Mouse (Mus musculus): ENCODE data around the gene Olfr1512. TPM values are rescaled to one million over a fixed set of nuclear protein-coding genes. Genes with fewer than 3 reads are reported as not detected.
"Not testable (repeated sequence)": the region's sequence is repeated elsewhere in the genome, so short reads cannot be mapped to it uniquely, and the experiment has no call there.

Gene Olfr1512
- not detected for total RNA-seq (2021)

DNA sequence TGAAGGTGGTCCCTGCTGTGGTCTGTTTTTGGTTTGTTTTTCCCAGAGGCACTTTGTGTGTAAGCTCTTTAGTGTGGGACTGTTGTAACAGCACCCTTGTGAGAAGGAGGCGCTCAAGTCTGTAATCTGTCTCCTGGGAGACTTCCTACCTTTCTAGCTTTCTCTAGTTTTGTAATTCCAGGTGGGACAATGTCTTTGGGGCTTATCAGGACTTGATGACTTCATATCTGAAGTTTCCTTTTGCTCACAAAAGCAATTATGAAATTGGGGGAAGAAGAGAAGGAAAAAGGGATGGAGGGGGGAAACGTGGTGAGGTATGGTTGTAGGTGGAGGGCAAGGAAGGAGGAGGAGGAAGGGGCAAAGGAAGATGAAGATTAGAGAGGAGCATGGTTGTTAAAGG is at the start of gene Olfr1512:
Gene Olfr1512 (minus strand): TSS at position 101 of the 400 bp plus-strand sequence.
- intact Hi-C loops (cut with DNase I): loop anchor here (2.0 kb wide), 1 partner anchor 22 kb away; the partner anchor contains the start of gene Olfr1513
- no peak for DNase-seq

DNA sequence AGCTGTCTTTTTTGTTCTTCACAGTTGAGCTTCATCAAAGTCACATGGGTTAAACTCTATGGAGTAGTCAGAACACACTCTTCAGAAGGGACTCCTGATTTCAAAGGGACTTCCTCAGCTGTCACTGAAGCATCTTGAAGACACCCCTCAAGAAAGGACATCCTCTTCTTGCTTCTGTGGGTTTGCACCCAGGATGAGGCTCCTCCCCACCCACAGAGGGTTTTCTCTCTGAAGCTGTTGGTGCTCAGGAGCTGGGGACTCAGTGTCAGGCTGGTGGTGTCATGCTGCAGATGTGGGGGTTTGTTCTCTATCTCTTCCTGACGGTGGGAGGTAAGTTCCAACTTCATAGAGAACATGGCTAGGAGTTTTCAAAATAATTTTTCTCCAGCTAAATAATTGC is 48.7 kb upstream of the Olfr1512 start:
- DNase-seq: no peak
- intact Hi-C loops (cut with DNase I): no loop called here

DNA sequence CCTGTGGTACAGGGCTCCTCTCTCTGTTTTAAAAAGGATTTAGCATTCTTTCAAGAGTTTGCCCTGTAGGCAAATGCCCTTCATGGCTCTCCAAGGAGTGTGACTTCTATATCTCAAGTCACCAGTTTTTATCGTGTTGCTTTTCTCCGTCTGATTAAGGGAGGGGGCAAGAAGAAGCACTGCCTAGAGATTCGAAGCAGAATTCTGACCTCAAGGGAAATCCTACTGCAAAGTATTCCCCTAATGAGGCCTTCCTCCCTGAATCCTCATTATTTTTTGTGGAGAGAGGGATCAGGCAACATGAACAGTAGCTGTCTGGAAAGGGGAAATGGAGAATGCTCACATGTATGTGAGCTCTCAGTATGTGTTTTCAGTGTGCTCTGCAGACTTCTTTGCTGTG is 35.3 kb upstream of the Olfr1512 start, which contains the start of gene Olfr1510:
Gene Olfr1510 (minus strand): TSS at position 101 of the 400 bp plus-strand sequence.
- DNase-seq: no peak
- intact Hi-C loops (cut with DNase I): no loop called here

DNA sequence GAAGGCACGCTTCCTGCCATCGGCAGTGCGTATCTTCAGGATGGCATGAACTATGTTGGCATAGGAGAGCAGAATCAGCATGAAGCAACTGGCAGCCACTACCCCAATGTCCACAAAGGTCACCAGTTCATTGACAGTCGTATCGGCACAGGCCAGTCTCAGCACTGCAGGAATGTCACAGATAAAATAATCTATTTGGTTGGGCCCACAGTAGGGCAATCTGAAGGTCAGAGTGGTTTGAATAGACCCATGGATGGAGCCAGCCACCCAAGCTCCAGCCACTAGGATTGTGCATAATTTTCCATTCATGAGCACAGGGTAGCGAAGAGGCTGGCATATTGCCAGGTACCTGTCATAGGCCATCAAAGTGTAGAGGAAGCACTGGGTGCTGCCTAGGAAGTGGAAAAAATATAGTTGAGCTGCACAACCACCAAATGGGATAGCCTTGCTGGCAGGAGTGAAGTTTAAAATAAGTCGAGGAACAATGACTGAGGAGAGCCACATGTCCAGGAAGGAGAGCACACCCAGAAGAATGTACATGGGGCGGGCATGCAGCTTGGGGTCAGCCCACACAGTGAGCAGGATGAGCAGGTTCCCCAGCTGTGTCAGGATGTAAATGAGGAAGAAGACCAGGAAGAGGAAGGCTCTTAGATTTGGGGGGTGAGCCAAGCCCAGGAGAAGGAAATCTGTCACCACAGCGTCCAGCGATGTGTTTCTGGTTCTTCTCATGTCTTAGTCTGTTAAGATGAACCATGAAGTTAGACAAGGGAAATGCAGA is 31.4 kb upstream of the Olfr1512 start:
- intact Hi-C loops (cut with DNase I); DNase-seq: not testable (repeated sequence)

GRCm38 (mm10) chr14:52397279-52397678 is 18.3 kb upstream of the Olfr1512 start, which contains the start of gene Olfr1511:
Gene Olfr1511, minus strand, starts transcription at chr14:52397379.
- intact Hi-C loops (cut with DNase I): no loop called here
- DNase-seq: no peak

DNA sequence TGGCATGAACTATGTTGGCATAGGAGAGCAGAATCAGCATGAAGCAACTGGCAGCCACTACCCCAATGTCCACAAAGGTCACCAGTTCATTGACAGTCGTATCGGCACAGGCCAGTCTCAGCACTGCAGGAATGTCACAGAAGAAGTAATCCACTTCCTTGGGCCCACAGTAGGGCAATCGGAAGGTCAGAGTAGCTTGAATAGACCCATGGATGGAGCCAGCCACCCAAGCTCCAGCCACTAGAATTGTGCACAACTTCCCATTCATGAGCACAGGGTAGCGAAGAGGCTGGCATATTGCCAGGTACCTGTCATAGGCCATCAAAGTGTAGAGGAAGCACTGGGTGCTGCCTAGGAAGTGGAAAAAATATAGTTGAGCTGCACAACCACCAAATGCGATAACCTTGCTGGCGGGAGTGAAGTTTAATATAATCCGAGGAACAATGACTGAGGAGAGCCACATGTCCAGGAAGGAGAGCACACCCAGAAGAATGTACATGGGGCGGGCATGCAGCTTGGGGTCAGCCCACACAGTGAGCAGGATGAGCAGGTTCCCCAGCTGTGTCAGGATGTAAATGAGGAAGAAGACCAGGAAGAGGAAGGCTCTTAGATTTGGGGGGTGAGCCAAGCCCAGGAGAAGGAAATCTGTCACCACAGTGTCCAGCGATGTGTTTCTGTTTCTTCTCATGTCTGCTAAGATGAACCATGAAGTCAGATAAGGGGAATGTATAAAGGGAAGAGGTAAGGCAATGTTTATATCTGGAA is 11.3 kb upstream of the Olfr1512 start:
- DNase-seq; intact Hi-C loops (cut with DNase I): not testable (repeated sequence)

DNA sequence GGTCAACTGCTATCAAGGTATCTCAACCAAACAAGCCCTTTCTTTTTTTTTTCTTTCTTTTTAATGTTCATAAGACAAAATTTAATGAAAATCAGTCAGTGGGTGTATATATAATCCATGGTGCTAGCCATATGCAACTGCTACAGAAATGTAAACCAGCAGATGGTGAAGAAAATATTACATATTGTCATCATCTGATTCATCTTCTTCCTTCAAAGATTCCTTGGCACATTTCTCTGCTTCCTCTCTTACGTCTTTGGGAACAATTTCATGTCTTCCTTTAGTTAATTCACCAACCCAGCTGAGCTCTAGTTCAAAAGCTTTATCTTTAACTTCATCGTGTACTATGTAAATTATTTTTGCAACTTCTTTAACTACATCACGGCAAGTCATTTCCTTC is 10.2 kb downstream of the Olfr1512 start:
- no peak for DNase-seq
- intact Hi-C loops (cut with DNase I): no loop called here

- intact Hi-C loops (cut with DNase I): loop anchor here (2.0 kb wide), 1 partner anchor 22 kb away; the partner anchor contains the start of gene Olfr1512
- no peak for DNase-seq
Measured at GRCm38 (mm10) chr14:52356308-52356707, 22.7 kb downstream of the Olfr1512 start, which contains the start of gene Olfr1513. Gene Olfr1513, minus strand, starts transcription at chr14:52356408.

DNA sequence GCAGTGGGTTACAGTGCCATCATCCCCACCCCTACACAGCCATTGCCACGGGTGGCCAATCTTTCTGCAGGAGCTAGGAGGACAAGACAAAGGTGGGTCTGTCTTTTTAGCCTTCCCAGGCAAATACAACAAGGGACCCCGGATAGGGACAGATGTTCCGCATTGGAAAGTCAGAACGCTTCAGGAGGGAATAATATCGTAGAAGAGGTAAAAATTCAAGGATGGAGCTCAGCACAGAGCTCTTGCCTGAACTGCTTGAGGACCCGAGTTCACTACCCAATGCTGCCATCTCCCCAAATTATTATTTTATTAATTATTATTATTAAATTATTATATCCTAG is 39.5 kb downstream of the Olfr1512 start:
- intact Hi-C loops (cut with DNase I): no loop called here
- no peak for DNase-seq

GRCm38 (mm10) chr14:52338751-52339511 is 40.0 kb downstream of the Olfr1512 start:
- intact Hi-C loops (cut with DNase I): loop anchor here (1.0 kb wide), 1 partner anchor 44 kb away; no protein-coding TSS in a partner anchor
- DNase-seq: peak; percentile 38 to 56

GRCm38 (mm10) chr14:52332171-52332570 is 46.8 kb downstream of the Olfr1512 start:
- DNase-seq: no peak
- intact Hi-C loops (cut with DNase I): no loop called here

- no peak for DNase-seq
- intact Hi-C loops (cut with DNase I): no loop called here
Measured at GRCm38 (mm10) chr14:52331069-52331750, 47.8 kb downstream of the Olfr1512 start.

GRCm38 (mm10) chr14:52327910-52328812 is 50.8 kb downstream of the Olfr1512 start, which contains the start of gene Sall2:
Gene Sall2, minus strand, starts transcription at chr14:52328762.
- intact Hi-C loops (cut with DNase I): no loop called here
- no peak for DNase-seq

DNA sequence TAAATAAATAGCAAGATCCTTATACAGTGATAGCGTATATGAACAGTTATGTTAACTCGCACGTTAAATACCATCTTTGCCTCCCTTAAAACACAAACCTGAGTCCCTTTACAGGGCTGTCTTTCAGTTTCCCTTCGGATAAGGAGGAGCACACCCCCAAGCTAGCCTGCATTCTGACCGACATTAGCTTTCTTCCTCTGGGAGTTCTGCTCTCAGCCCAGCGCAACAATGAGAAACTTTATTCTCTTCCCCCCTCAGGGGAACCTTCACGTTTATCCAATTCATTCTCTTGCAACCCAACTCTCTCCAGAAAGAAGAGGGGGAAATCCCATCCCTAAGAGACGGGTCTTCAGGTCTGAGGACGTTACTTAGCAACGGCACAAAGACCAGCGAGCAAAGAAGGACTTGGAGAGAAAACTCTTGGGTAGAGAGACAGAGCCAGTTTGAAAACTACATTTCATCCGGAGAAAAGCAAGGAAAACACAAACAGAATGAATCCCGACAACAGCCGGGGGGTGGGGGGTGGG is 51.5 kb downstream of the Olfr1512 start:
- intact Hi-C loops (cut with DNase I): no loop called here
- DNase-seq: no peak

DNA sequence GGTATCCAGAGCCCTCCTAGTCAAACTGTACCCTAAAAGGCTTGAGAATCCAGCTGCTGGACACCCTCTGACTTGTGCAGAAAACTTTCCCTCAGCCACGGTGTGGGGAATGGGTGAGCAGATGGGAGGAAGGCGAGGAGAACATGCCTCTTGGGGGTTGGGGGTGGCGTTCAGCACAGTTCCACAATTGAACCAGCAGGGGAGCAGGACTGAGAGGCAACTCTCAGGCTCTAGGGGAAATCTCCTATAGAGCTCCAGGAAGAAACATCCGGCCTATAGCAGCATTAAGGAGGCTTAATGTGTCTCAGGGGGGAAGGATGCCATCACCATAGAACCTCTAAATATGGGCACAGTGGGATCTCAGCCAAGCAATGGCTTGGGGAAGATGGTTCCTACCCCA is 53.1 kb downstream of the Olfr1512 start:
- intact Hi-C loops (cut with DNase I): no loop called here
- no peak for DNase-seq
